Mouse (Mus musculus) thymus, postnatal 14 days (tissue): Measurements from ENCODE around the gene Aacs.
A peak's percentile ranks its signal among the peaks of the same experiment; 100 is the strongest.

Experiments
- DNase-seq: peaks from one replicate; pipeline ENCODE4 v3.0.0; 2021

Aacs gene

DNA sequence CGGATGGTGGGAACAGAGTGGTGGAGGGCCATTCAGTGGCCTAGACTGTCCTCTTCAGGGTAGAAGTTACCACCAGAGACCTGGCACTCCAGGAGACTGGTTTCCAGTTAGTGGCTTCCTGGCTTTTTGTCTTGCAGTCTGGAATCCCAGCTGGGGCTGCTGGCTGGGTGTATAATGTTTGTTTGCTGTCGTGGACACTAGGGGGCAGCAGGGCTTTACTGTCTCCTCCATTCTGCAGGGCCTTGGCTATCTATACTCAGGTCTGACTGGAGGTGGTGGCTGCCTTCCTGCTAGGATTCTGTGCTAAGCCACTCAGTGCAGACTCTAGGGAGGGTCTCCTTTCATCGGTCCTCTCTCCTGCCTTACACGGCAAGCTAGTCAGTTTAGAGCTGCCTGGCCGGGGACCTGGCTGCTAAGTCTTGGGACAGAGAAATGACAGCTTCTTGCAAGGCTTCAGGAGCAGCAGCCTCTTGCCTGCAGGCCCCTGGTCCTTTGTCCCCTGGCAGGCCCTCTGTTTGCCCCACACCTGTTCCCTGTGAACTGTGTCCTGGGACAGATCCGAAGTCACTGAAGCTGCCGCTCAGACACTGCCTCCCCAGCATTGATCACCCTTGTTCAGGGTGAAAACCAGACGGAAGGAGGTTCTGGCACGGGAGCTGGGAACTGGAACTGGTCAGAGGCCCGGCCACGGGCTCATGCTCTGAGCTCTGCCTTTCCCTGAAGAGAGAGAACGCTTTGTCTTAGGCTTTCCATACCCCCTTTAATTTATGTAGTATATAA lies 22.4 kb downstream of the Aacs start:
- DNase-seq, result peak; percentile 65

GRCm38 (mm10) chr5:125501505-125501904 lies 25.9 kb downstream of the Aacs start:
- no peak for DNase-seq

GRCm38 (mm10) chr5:125502186-125502585 lies 26.6 kb downstream of the Aacs start:
- no peak for DNase-seq

DNA sequence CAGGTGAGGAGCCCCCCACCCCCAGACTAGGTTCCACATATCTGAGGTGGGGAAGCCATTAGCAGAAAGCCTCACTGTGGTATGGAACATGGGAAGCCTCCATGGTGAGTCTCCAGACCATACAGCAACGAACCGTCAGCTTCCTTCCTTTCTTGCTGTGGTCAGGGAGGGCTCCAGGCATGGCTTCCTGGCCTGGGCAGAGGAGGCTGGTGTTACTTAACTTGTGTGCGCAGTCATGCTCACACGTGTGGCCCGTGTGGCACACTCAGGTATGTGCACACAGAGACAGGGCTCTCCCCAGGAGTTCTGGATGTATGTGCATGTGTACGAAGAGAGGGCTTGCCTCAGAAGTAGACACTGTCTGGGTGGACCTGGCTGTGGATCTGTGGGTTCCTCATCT lies 28.0 kb downstream of the Aacs start:
- no peak for DNase-seq

GRCm38 (mm10) chr5:125504692-125505091 lies 29.1 kb downstream of the Aacs start:
- no peak for DNase-seq

GRCm38 (mm10) chr5:125505968-125506367 lies 30.4 kb downstream of the Aacs start:
- no peak for DNase-seq

DNA sequence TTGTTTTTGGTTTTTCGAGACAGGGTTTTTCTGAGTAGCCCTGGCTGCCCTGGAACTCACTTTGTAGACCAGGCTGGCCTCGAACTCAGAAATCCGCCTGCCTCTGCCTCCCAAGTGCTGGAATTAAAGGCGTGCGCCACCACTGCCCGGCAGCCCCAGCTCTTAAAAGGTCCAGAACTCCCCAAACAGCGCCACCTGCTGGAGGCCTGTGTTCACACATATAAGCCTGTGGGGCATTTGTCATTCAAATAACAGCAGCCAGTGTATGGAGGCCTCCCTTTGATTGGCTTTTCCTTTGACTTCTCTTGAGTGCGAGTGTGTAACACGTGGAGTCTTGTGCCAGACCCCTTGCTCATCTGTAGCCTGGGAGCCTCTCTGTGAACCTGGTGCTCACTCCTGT lies 32.0 kb downstream of the Aacs start:
- no peak for DNase-seq

GRCm38 (mm10) chr5:125508006-125508405 lies 32.4 kb downstream of the Aacs start:
- DNase-seq, result no peak

- peak; percentile 73 for DNase-seq
Measured at GRCm38 (mm10) chr5:125509541-125509940, 33.9 kb downstream of the Aacs start.

- no peak for DNase-seq
Measured at GRCm38 (mm10) chr5:125515006-125515405, 39.4 kb downstream of the Aacs start.

DNA sequence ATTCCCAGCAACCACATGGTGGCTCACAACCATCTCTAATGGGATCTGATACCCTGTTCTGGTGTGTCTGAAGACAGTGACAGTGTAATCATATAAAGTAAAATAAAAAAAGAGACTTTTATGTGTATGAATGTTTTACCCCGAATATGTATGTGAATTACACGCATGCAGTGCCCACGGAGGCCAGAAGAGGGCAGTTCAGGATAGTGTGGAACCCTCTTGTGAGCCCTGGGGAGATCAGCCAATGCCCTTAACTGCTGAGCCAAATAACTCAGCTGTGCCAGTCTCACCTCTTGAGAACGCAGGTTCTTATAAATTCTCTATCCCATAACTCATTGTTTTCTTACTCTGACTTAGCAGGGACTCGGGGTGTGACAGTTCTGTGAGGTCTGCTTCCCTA lies 43.0 kb downstream of the Aacs start:
- peak; percentile 48 for DNase-seq

DNA sequence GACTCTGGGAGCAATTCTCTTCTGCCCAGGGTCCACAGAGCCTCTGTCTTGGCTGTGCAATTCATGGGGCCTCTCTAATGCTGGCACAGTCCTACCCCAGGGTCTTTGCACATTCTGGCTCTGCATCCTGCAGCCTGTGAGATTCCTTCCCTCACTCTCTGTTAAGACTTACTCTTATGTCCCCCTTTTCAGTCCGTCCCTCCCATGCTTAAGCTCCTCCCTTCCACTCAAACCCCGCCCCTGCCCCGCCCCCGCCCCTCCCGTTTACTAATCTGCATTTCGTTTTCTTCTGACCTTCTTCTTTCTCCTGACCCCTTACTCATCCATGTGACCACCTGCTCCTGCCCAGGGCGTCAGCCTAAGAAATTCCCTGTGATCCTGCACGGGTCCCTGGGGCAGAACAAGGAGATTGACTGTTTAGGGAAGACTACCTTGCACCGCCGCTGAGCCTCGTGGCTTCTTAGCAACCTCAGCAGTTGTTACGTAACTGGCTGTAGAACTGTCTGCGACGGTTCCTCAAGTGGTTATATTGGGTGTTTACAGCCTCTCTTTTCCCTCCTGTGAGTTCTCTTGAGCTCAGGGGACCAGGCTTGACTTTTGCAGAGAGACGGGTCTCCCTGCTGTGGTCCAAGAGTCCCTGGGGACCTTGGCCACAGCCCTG lies 45.4 kb downstream of the Aacs start:
- no peak for DNase-seq

GRCm38 (mm10) chr5:125523361-125523760 lies 47.7 kb downstream of the Aacs start:
- no peak for DNase-seq

GRCm38 (mm10) chr5:125525516-125525915 lies 49.9 kb downstream of the Aacs start:
- DNase-seq, result no peak

GRCm38 (mm10) chr5:125526464-125526863 lies 50.9 kb downstream of the Aacs start:
- DNase-seq, result peak; percentile 44

DNA sequence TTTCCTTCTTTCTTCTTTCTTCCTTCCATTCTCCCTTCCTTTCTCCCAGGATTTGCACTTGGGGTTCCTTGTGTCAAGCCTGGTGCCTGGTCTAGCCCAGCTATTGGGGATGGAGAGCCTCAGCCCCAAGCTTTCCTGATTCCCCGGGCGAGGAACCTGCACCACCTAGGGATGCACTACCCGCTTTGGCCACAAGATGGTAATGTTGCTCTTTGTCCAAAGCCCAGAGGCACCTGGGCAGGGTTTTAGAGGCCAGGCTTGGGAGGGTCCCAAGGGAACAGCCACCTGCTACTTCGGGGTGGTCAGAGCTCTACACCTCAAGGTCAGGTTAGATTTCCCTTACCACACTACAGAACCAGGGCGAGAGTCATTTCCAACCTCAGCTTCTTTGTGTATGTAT lies 53.5 kb downstream of the Aacs start:
- DNase-seq, result peak; percentile 76

GRCm38 (mm10) chr5:125531634-125532033 lies 56.0 kb downstream of the Aacs start, which contains the start of gene Tmem132b:
Gene Tmem132b, plus strand, starts transcription at chr5:125531774.
- no peak for DNase-seq

DNA sequence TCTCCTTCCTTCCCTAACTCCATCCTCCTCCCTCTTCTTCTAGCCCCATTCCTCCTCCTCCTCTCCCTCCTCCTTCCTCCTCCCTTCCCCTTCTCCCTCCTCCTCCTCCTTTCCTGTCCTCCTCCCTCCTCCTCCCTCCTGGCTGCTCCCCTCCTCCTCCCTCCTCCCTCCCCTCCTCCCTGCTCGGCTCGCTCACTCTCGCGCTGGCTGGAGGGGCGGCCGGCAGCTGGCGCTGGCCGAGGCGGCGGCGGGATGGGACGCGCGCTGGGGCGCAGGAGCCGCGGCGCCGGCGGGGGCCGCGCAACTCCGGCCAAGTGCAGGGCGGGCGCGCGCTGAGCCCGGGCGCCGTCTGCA lies 56.6 kb downstream of the Aacs start:
- DNase-seq, result no peak

- DNase-seq, result no peak
Measured at GRCm38 (mm10) chr5:125532545-125533224, 57.1 kb downstream of the Aacs start.

DNA sequence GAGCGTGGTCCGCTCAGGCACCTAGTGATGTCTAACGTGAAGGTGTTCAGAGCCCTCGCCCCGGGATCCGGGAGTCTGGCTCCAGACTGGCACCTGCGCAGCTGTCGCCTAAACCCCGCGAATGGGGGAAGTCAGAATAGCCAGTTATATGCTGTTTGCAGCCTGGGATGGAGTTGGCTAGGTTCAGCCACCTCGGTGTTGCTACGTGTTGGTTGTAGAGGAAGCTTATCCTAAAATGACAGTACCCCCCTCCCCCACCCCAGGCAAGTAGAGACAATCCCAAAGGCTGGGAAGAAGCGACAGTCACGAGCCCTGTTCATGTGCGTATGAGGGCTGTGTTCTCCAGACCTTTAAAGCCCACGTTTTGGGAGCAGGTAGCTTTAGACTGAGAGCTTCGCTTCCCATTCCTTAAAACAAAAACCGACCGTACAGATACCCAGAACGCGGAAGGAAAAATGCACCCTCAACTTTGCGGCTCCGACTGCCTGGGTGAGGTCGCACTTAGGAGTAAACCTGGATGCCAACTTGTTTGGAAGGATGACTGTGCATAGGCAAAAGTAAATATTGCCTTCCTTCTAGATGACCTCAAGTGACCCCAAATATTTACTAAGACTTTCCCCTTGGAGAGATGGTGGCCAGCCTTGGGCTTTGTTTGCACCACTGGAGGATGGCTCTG lies 57.7 kb downstream of the Aacs start:
- DNase-seq, result no peak

- no peak for DNase-seq
Measured at GRCm38 (mm10) chr5:125534168-125534610, 58.6 kb downstream of the Aacs start.

GRCm38 (mm10) chr5:125534611-125535324 lies 59.2 kb downstream of the Aacs start:
- DNase-seq, result no peak

DNA sequence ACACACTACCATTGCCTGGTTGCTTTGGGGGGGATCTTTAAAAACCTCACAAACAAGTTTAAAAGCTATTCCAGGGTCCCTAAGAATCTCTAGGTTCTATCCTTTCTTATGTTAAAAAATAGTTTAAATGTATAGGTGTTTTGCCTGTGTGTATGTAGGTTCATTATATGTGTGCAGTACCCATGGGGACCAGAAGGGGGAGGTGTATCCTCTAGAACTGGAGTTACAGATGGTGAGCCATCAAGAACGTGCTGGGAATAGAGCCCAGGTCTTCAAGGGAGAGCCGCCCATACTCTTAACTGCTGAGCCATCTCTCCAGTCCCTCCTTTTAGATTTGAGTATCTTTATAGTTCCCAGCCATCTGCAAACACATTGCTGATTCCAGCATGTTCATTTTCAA lies 69.5 kb downstream of the Aacs start:
- no peak for DNase-seq
